In genomic region chr19:41284515-41284914, GRCm38 (mm10) we compare ENCODE assay signal across 19 mouse cellular contexts. TPM values are rescaled to one million over a fixed set of nuclear protein-coding genes. Genes with fewer than 3 reads are reported as not detected.
DNase-seq lines count a peak whose midpoint lies in the region; ATAC-seq and TF ChIP-seq lines count a peak whose summit lies in the region.
"Had no signal": no experiment of that assay in that cellular context is flagged by ENCODE, and none has a peak within 500 bp of the region (broad histone marks: within the 10 kb centered on the region; RNA-seq: fewer than 3 reads in every experiment).

No protein-coding gene starts in this region.

- H3K4me1 ChIP-seq in limb, embryonic 14.5 days (ENCODE audit: control insufficient read depth, insufficient read depth, low read length), result no peaks in the 10 kb centered on the region
- peaks cover 16% of the 10 kb centered on the region for H3K4me1 ChIP-seq in limb, embryonic 10.5 days
- H3K4me1 ChIP-seq in intestine, embryonic 15.5 days (replicated peaks), result peaks cover 5% of the 10 kb centered on the region; the same call in 1 of the 2 replicates
- no peaks in the 10 kb centered on the region for H3K4me1 ChIP-seq in kidney, embryonic 14.5 days (ENCODE audit: control insufficient read depth, insufficient read depth, low read length)

- no peak overlapping the region for H3K4me2 ChIP-seq in limb, embryonic 14.5 days (replicated peaks; ENCODE audit: low read depth, low read length, severe bottlenecking)
- 0 out of 2 replicates have a peak overlapping the region, but pooled peaks have one; percentile 10 for H3K4me2 ChIP-seq in intestine, embryonic 15.5 days (replicated peaks)
- no peak overlapping the region for H3K4me2 ChIP-seq in myocyte (ENCODE audit: low read depth)
- H3K4me2 ChIP-seq in kidney, embryonic 14.5 days (replicated peaks; ENCODE audit: low read depth, low read length), result no peak overlapping the region
- H3K4me2 ChIP-seq: embryonic facial prominence, embryonic 12.5 days; heart, embryonic 13.5 days; hindbrain, embryonic 14.5 days had no signal

- DNase-seq in limb, embryonic 14.5 days (ENCODE audit: low spot score), result peak; percentile 11
- DNase-seq in limb, embryonic 10.5 days (ENCODE audit: low spot score), result no peak
- DNase-seq in layer of hippocampus, adult 9-10 months (ENCODE audit: low spot score), result no peak
- DNase-seq in kidney, postnatal 10 days, result no peak
- DNase-seq: adrenal gland, adult 2 months; adrenal gland, postnatal 25 days; cerebellum, adult 2 months; embryo, embryonic 11 days; gastrocnemius, adult 2 months; gastrocnemius, postnatal 25 days; heart, postnatal 10 days; heart, postnatal 4 days had no signal

- no peak overlapping the region for H3K9ac ChIP-seq in limb, embryonic 14.5 days (ENCODE audit: low read depth, low read length, severe bottlenecking)
- no peak overlapping the region for H3K9ac ChIP-seq in intestine, embryonic 15.5 days
- H3K9ac ChIP-seq in kidney, embryonic 14.5 days (ENCODE audit: low read depth, low read length), result no peak overlapping the region
- H3K9ac ChIP-seq: embryonic facial prominence, embryonic 12.5 days; heart, embryonic 13.5 days; hindbrain, embryonic 14.5 days had no signal

- no peaks in the 10 kb centered on the region for H3K9me3 ChIP-seq in limb, embryonic 14.5 days (ENCODE audit: control insufficient read depth, low read length)
- H3K9me3 ChIP-seq in limb, embryonic 10.5 days (replicated peaks), result no peaks in the 10 kb centered on the region
- H3K9me3 ChIP-seq in intestine, embryonic 15.5 days, result no peaks in the 10 kb centered on the region
- H3K9me3 ChIP-seq in kidney, embryonic 14.5 days (ENCODE audit: control insufficient read depth, low read length), result no peaks in the 10 kb centered on the region
- H3K9me3 ChIP-seq: embryonic facial prominence, embryonic 12.5 days; heart, embryonic 13.5 days had no signal

- H3K36me3 ChIP-seq in limb, embryonic 14.5 days (ENCODE audit: control insufficient read depth, insufficient read depth, low read length), result no peaks in the 10 kb centered on the region
- no peaks in the 10 kb centered on the region for H3K36me3 ChIP-seq in limb, embryonic 10.5 days
- H3K36me3 ChIP-seq in intestine, embryonic 15.5 days, result no peaks in the 10 kb centered on the region
- H3K36me3 ChIP-seq in myocyte (ENCODE audit: control insufficient read depth, insufficient read depth), result no peaks in the 10 kb centered on the region
- H3K36me3 ChIP-seq in kidney, embryonic 14.5 days (ENCODE audit: control insufficient read depth, insufficient read depth, low read length), result no peaks in the 10 kb centered on the region
- H3K36me3 ChIP-seq: embryonic facial prominence, embryonic 12.5 days; heart, embryonic 13.5 days had no signal

- no peak for TF ChIP-seq POLR2A in limb, embryonic 14.5 days (IDR thresholded peaks at IDR 0.05; ENCODE audit: borderline replicate concordance, extremely low read depth, insufficient read depth, insufficient read length)
- TF ChIP-seq POLR2A in myocyte (IDR thresholded peaks at IDR 0.05; ENCODE audit: insufficient read length, low read depth), result no peak

- no peaks in the 10 kb centered on the region for H3K79me2 ChIP-seq in myocyte (ENCODE audit: control insufficient read depth, insufficient read depth)

- no peak overlapping the region for H3K4me3 ChIP-seq in limb, embryonic 14.5 days (replicated peaks; ENCODE audit: low read length)
- H3K4me3 ChIP-seq in limb, embryonic 10.5 days, result no peak overlapping the region
- no peak overlapping the region for H3K4me3 ChIP-seq in intestine, embryonic 15.5 days (replicated peaks)
- H3K4me3 ChIP-seq in myocyte, result no peak overlapping the region
- H3K4me3 ChIP-seq in kidney, embryonic 14.5 days (ENCODE audit: low read length), result no peak overlapping the region
- H3K4me3 ChIP-seq: embryonic facial prominence, embryonic 12.5 days; gastrocnemius, adult 2 months; heart, embryonic 13.5 days had no signal

- no peak for ATAC-seq in limb, embryonic 14.5 days (ENCODE audit: low FRiP score, low read depth)
- ATAC-seq in intestine, embryonic 15.5 days, result peak; percentile 73
- no peak for ATAC-seq in kidney, embryonic 14.5 days (ENCODE audit: low FRiP score, low TSS enrichment)
- ATAC-seq: forebrain, embryonic 14.5 days had no signal

- no peak overlapping the region for H3K27ac ChIP-seq in limb, embryonic 14.5 days (replicated peaks; ENCODE audit: low read depth, low read length)
- H3K27ac ChIP-seq in limb, embryonic 10.5 days, result no peak overlapping the region
- 0 out of 2 replicates have a peak overlapping the region, but pooled peaks have one; percentile 37 for H3K27ac ChIP-seq in intestine, embryonic 15.5 days
- no peak overlapping the region for H3K27ac ChIP-seq in kidney, embryonic 14.5 days (ENCODE audit: low read depth, low read length)
- H3K27ac ChIP-seq: embryonic facial prominence, embryonic 12.5 days; gastrocnemius, adult 2 months; heart, embryonic 13.5 days; hindbrain, embryonic 14.5 days had no signal

- H3ac ChIP-seq in myocyte (ENCODE audit: control insufficient read depth, insufficient read length), result no peak overlapping the region

- H3K27me3 ChIP-seq in limb, embryonic 14.5 days (ENCODE audit: control insufficient read depth, insufficient read depth, low read length), result peaks cover 5% of the 10 kb centered on the region; the same call in 1 of the 2 replicates
- H3K27me3 ChIP-seq in limb, embryonic 10.5 days (ENCODE audit: low read depth, poor library complexity, severe bottlenecking), result peaks cover 71% of the 10 kb centered on the region
- no peaks in the 10 kb centered on the region; the same call in 1 of the 2 replicates for H3K27me3 ChIP-seq in intestine, embryonic 15.5 days (replicated peaks)
- H3K27me3 ChIP-seq in myocyte (ENCODE audit: control insufficient read depth, insufficient read depth, insufficient read length), result peaks cover 6% of the 10 kb centered on the region
- H3K27me3 ChIP-seq in kidney, embryonic 14.5 days (ENCODE audit: control insufficient read depth, insufficient read depth, low read length), result 0 out of 2 replicates have a peak, but pooled peaks cover 5% of the 10 kb centered on the region
- H3K27me3 ChIP-seq: embryonic facial prominence, embryonic 12.5 days had no signal

- 33% methylated on average over 6 of the region's 6 CpGs for WGBS in limb, embryonic 14.5 days
- WGBS in limb, embryonic 10.5 days, result 47% methylated on average over 6 of the region's 6 CpGs
- 20% methylated on average over 6 of the region's 6 CpGs for WGBS in intestine, embryonic 15.5 days
- 27% methylated on average over 6 of the region's 6 CpGs for WGBS in kidney, embryonic 14.5 days

TF ChIP-seq in myocyte, 11 proteins besides CTCF, POLR2A, EP300 and RAD21:
- TF ChIP-seq TCF12 (IDR thresholded peaks at IDR 0.05; ENCODE audit: insufficient read depth, poor library complexity, severe bottlenecking) (peak; percentile 7), MYOG (IDR thresholded peaks at IDR 0.05; ENCODE audit: control insufficient read depth in 1 of 3, insufficient read depth in 1 of 3, insufficient read length in 2 of 3, low read depth in 2 of 3) (peak; percentile 25 to 58 (median 50)), USF1 (IDR thresholded peaks at IDR 0.05; ENCODE audit: low read depth) (no peak), TCF3 (IDR thresholded peaks at IDR 0.05; ENCODE audit: insufficient read length, low read depth) (peak; percentile 28), MYOD1 (IDR thresholded peaks at IDR 0.05; ENCODE audit: control insufficient read depth in 1 of 3, insufficient read length in 2 of 3, low read depth in 2 of 3) (peak in 2 of 3 experiments; percentile 64 to 68), MAX (IDR thresholded peaks at IDR 0.05; ENCODE audit: low read depth) (no peak)

RNA-seq across cellular contexts. Expression of gene Tm9sf3, which starts 20.7 kb away (rescaled TPM):
- polyA plus RNA-seq in limb, embryonic 14.5 days (2012; rRNA removed), result 132 and 138 TPM in 2 replicates
- polyA plus RNA-seq in limb, embryonic 14.5 days (2014; fragmentation: Nextera tagmentation; extraction: Ambion mirVana), result 165 and 166 TPM in 2 replicates
- 88.8 and 112 TPM in 2 replicates for polyA plus RNA-seq in limb, embryonic 10.5 days (2016; fragmentation: Nextera tagmentation; extraction: Ambion mirVana)
- 151 and 167 TPM in 2 replicates for polyA plus RNA-seq in intestine, embryonic 15.5 days (2015; fragmentation: Nextera tagmentation; extraction: Ambion mirVana)
- polyA plus RNA-seq in myocyte (2012; fragmentation: generic; extraction: Trizol), result 45.5 TPM
- polyA plus RNA-seq in kidney, embryonic 14.5 days (2014; fragmentation: Nextera tagmentation; extraction: Ambion mirVana), result 86.0 and 149 TPM in 2 replicates
